Comparison of ENCODE assay signal across 8 mouse cellular contexts in genomic region chr3:9340788-9341187, GRCm38 (mm10).
DNase-seq lines count a peak whose midpoint lies in the region; ATAC-seq and TF ChIP-seq lines count a peak whose summit lies in the region.

No protein-coding gene starts in this region.

- H3K36me3 ChIP-seq in forebrain, embryonic 12.5 days (replicated peaks), result no peaks in the 10 kb centered on the region
- H3K36me3 ChIP-seq in hindbrain, embryonic 16.5 days (ENCODE audit: control insufficient read depth, insufficient read depth, low read length), result no peaks in the 10 kb centered on the region
- H3K36me3 ChIP-seq in liver, embryonic 11.5 days (ENCODE audit: control insufficient read depth, insufficient read depth, low read length), result no peaks in the 10 kb centered on the region
- H3K36me3 ChIP-seq in midbrain, postnatal 0 days (ENCODE audit: insufficient read depth, low read length), result no peaks in the 10 kb centered on the region

- H3K4me1 ChIP-seq in forebrain, embryonic 12.5 days, result peaks cover 25% of the 10 kb centered on the region
- peaks cover 9% of the 10 kb centered on the region; the same call in 1 of the 2 replicates for H3K4me1 ChIP-seq in hindbrain, embryonic 16.5 days (ENCODE audit: control insufficient read depth, insufficient read depth, low read depth, low read length)
- H3K4me1 ChIP-seq in liver, embryonic 11.5 days (replicated peaks; ENCODE audit: control insufficient read depth, insufficient read depth, low read length), result peaks cover 3% of the 10 kb centered on the region; the same call in 1 of the 2 replicates
- no peaks in the 10 kb centered on the region for H3K4me1 ChIP-seq in midbrain, postnatal 0 days (ENCODE audit: insufficient read depth, low read length)

- WGBS in forebrain, embryonic 12.5 days, result 2% methylated on average over 15 of the region's 15 CpGs
- 2% methylated on average over 15 of the region's 15 CpGs for WGBS in hindbrain, embryonic 16.5 days
- WGBS in liver, embryonic 11.5 days, result 2% methylated on average over 15 of the region's 15 CpGs
- 2% methylated on average over 15 of the region's 15 CpGs for WGBS in midbrain, postnatal 0 days

- 0 out of 2 replicates have a peak overlapping the region, but pooled peaks have one; percentile 33 for H3K9ac ChIP-seq in forebrain, embryonic 12.5 days
- H3K9ac ChIP-seq in hindbrain, embryonic 16.5 days (ENCODE audit: low read depth, low read length), result peak overlapping the region; percentile 63
- H3K9ac ChIP-seq in liver, embryonic 11.5 days (ENCODE audit: low read depth, low read length), result no peak overlapping the region
- no peak overlapping the region for H3K9ac ChIP-seq in midbrain, postnatal 0 days (replicated peaks; ENCODE audit: low read length, poor library complexity, severe bottlenecking)

- TF ChIP-seq CTCF in midbrain, postnatal 0 days (IDR thresholded peaks at IDR 0.05), result no peak

- H3K4me2 ChIP-seq in forebrain, embryonic 12.5 days, result peak overlapping the region; percentile 58
- H3K4me2 ChIP-seq in hindbrain, embryonic 16.5 days (ENCODE audit: low read length), result peak overlapping the region; percentile 84
- H3K4me2 ChIP-seq in liver, embryonic 11.5 days, result peak overlapping the region; percentile 71
- peak overlapping the region; percentile 71 for H3K4me2 ChIP-seq in midbrain, postnatal 0 days (ENCODE audit: low read depth, low read length, poor library complexity, severe bottlenecking)

- H3K4me3 ChIP-seq in forebrain, embryonic 12.5 days (replicated peaks), result peak overlapping the region; percentile 28
- H3K4me3 ChIP-seq in hindbrain, embryonic 16.5 days (ENCODE audit: low read length), result peak overlapping the region; percentile 42
- H3K4me3 ChIP-seq in liver, embryonic 11.5 days (ENCODE audit: low read depth, low read length), result peak overlapping the region; percentile 30
- peak overlapping the region; percentile 33; the same call in 1 of the 2 replicates for H3K4me3 ChIP-seq in midbrain, postnatal 0 days (ENCODE audit: low read depth, low read length)

- ATAC-seq in forebrain, embryonic 12.5 days (ENCODE audit: low FRiP score), result peak; percentile 75
- peak; percentile 81 for ATAC-seq in hindbrain, embryonic 16.5 days
- peak; percentile 51; the same call in 1 of the 2 replicates for ATAC-seq in liver, embryonic 11.5 days (replicated peaks; ENCODE audit: low FRiP score)
- ATAC-seq in midbrain, postnatal 0 days (ENCODE audit: low FRiP score), result peak; percentile 50; the same call in 1 of the 2 replicates
- no peak for ATAC-seq in erythroid progenitor cell, adult 5-6 weeks (replicated peaks; ENCODE audit: low FRiP score, poor library complexity, severe bottlenecking)

- H3K9me3 ChIP-seq in forebrain, embryonic 12.5 days, result no peaks in the 10 kb centered on the region
- no peaks in the 10 kb centered on the region for H3K9me3 ChIP-seq in hindbrain, embryonic 16.5 days (ENCODE audit: control insufficient read depth, low read length)
- no peaks in the 10 kb centered on the region for H3K9me3 ChIP-seq in liver, embryonic 11.5 days (ENCODE audit: control insufficient read depth, low read length)
- no peaks in the 10 kb centered on the region for H3K9me3 ChIP-seq in midbrain, postnatal 0 days (ENCODE audit: low read length)

- H3K27me3 ChIP-seq in forebrain, embryonic 12.5 days, result peaks cover 42% of the 10 kb centered on the region
- H3K27me3 ChIP-seq in hindbrain, embryonic 16.5 days (replicated peaks; ENCODE audit: control insufficient read depth, insufficient read depth, low read length), result peaks cover 8% of the 10 kb centered on the region
- H3K27me3 ChIP-seq in liver, embryonic 11.5 days (replicated peaks; ENCODE audit: control insufficient read depth, insufficient read depth, low read length), result peaks cover 5% of the 10 kb centered on the region; the same call in 1 of the 2 replicates
- peaks cover 10% of the 10 kb centered on the region; the same call in 1 of the 2 replicates for H3K27me3 ChIP-seq in midbrain, postnatal 0 days (ENCODE audit: insufficient read depth, low read length)

- DNase-seq in thymus, postnatal 14 days, result peak; percentile 12
- no peak for DNase-seq in thymus, postnatal 10 days (ENCODE audit: low spot score in 2 of 2)
- DNase-seq in liver, embryonic 11.5 days (ENCODE audit: low spot score), result no peak
- peak; percentile 30 for DNase-seq in midbrain, postnatal 0 days (ENCODE audit: low spot score)
- no peak for DNase-seq in layer of hippocampus, adult 9-10 months (ENCODE audit: low spot score)

- H3K27ac ChIP-seq in forebrain, embryonic 12.5 days, result no peak overlapping the region
- peak overlapping the region; percentile 66 for H3K27ac ChIP-seq in hindbrain, embryonic 16.5 days (ENCODE audit: low read depth, low read length)
- H3K27ac ChIP-seq in liver, embryonic 11.5 days (ENCODE audit: low read depth, low read length), result no peak overlapping the region
- no peak overlapping the region for H3K27ac ChIP-seq in midbrain, postnatal 0 days (ENCODE audit: low read depth, low read length)

Comparison
In these comparisons a context has a peak if more than half of its experiments do, and no peak if none do; other contexts are left out.
1. DNase-seq: peak in thymus, postnatal 14 days (single experiment) and midbrain, postnatal 0 days (single experiment); none in thymus, postnatal 10 days (0 of 2), liver, embryonic 11.5 days (single experiment) and layer of hippocampus, adult 9-10 months (single experiment).
2. H3K9ac ChIP-seq: peak in forebrain, embryonic 12.5 days (single experiment) and hindbrain, embryonic 16.5 days (single experiment); none in liver, embryonic 11.5 days (single experiment) and midbrain, postnatal 0 days (single experiment).
3. Peak in every context shown above with its lines, with median percentiles within 50 percentile points of each other: H3K4me2 ChIP-seq and H3K4me3 ChIP-seq.